Mouse (Mus musculus): ENCODE measurements at regions not wholly inside any gene's neighbourhood (a gene's known extent, or its start where the extent isn't known, plus 50 kb on each side); places are given as distances from the start of the nearest gene placed in this dataset.

- no peak for ATAC-seq
Observed at GRCm38 (mm10) chr1:152165490-152165905, 75.6 kb upstream of the 1700025G04Rik start.

- ATAC-seq, result no peak
Observed at GRCm38 (mm10) chr1:152164843-152165489, 75.0 kb upstream of the 1700025G04Rik start.

GRCm38 (mm10) chr1:152164212-152164611 lies 74.3 kb upstream of the 1700025G04Rik start:
- ATAC-seq, result no peak

GRCm38 (mm10) chr1:152152474-152152873 lies 62.5 kb upstream of the 1700025G04Rik start:
- ATAC-seq, result peak; percentile 39

GRCm38 (mm10) chr1:152148731-152149130 lies 58.8 kb upstream of the 1700025G04Rik start:
- ATAC-seq, result no peak

- no peak for ATAC-seq
Observed at GRCm38 (mm10) chr1:152140175-152140574, 50.2 kb upstream of the 1700025G04Rik start.

Data from CD4-positive, CD25-positive, alpha-beta regulatory T cell, adult 4 months (primary cell).